Mouse (Mus musculus): ENCODE measurements around the gene Aim2.

DNA sequence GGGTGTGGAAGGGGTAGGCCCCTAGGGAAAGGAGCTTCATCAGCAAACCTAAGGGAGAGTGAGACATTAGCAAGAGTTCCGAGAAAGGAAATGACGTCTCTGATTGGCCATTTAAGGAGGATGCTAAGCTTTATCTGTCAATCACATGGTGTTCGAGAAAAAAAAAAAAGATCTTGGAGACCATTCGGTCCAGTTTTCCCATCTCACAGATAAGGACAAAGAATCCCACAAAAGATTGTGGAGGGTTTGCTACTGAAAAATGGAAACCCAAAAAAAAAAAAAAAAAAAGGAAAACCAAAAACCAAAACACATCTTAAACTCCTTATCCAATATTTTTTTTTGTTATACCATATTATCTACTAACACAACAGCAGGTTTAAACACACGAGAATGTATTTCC lies 1.5 kb upstream of the Aim2 start:
- TF ChIP-seq POLR2A (IDR thresholded peaks at IDR 0.05; ENCODE audit: borderline replicate concordance, low read depth, low read length) = no peak
- no peak for TF ChIP-seq CTCF (IDR thresholded peaks at IDR 0.05; ENCODE audit: low read depth, low read length)
